Mouse (Mus musculus) stomach, postnatal 0 days (tissue): ENCODE measurements around the gene Znhit2.

Experiments used
- CTCF ChIP-seq: IDR thresholded peaks from 2 replicates; pipeline ENCODE4 v1.5.1; 2016; ENCODE audit warnings: antibody characterized with exemption, low read depth, mild to moderate bottlenecking, moderate library complexity
- EP300 ChIP-seq: optimal IDR thresholded peaks from 2 replicates; pipeline ENCODE3; 2016; ENCODE audit warnings: antibody characterized with exemption

DNA sequence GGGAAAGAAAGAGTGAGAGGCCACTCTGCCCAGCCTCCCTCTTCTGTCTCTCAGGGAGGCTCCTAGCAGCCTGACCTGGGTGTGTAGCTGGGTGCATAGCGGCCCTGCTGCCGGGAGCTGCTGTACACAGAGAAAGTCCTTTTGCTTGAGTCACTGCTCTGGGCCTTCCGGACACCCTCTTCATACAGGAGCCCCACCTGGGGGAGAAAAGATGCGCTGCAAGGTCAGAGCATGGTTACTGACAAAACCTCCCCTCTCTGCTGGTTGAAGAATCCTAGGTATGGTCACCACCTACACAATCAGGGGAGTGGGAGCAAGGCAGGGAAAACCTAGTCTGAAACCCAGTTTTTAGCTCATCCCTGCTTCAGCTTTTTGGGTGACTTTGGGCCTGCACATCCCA is 8.0 kb downstream of the Znhit2 start:
- TF ChIP-seq CTCF (0 out of 2 replicates have a peak, but pooled peaks have one; percentile 24), EP300 (no peak)
